Mouse (Mus musculus): ENCODE results near the gene Myt1l. TPM values are rescaled to one million over a fixed set of nuclear protein-coding genes. Genes with fewer than 3 reads are reported as not detected.

Myt1l gene
- total RNA-seq, 2 experiments from 2014 or later = not detected

- DNase-seq = peak; percentile 78
- intact Hi-C loops (cut with DNase I; ENCODE audit: low total_unique reads) = no loop called here
These were observed 173.6 kb downstream of the Myt1l start for GRCm38 (mm10) chr12:29701731-29702316.

GRCm38 (mm10) chr12:29702626-29703025 is 174.4 kb downstream of the Myt1l start:
- peak; percentile 64 for DNase-seq
- intact Hi-C loops (cut with DNase I; ENCODE audit: low total_unique reads) = no loop called here

GRCm38 (mm10) chr12:29703541-29703940 is 175.4 kb downstream of the Myt1l start:
- intact Hi-C loops (cut with DNase I; ENCODE audit: low total_unique reads) = no loop called here
- DNase-seq = no peak

- no peak for DNase-seq
- intact Hi-C loops (cut with DNase I; ENCODE audit: low total_unique reads) = no loop called here
These were observed 178.9 kb downstream of the Myt1l start for GRCm38 (mm10) chr12:29707094-29707493.

- intact Hi-C loops (cut with DNase I; ENCODE audit: low total_unique reads) = no loop called here
- DNase-seq = no peak
These were observed 180.0 kb downstream of the Myt1l start for GRCm38 (mm10) chr12:29708166-29708565.

GRCm38 (mm10) chr12:29712795-29713721 is 184.9 kb downstream of the Myt1l start:
- intact Hi-C loops (cut with DNase I; ENCODE audit: low total_unique reads) = no loop called here

GRCm38 (mm10) chr12:29723722-29724338 is 195.6 kb downstream of the Myt1l start:
- intact Hi-C loops (cut with DNase I; ENCODE audit: low total_unique reads) = no loop called here
- DNase-seq = no peak

More at GRCm38 (mm10) chr12:29712795-29713721, 184.9 kb downstream of the Myt1l start:
- no peak for DNase-seq

GRCm38 (mm10) chr12:29728294-29728693 is 200.1 kb downstream of the Myt1l start:
- DNase-seq = no peak
- intact Hi-C loops (cut with DNase I; ENCODE audit: low total_unique reads) = no loop called here

- DNase-seq = no peak
- intact Hi-C loops (cut with DNase I; ENCODE audit: low total_unique reads) = no loop called here
These were observed 212.3 kb downstream of the Myt1l start for GRCm38 (mm10) chr12:29740346-29741025.

- intact Hi-C loops (cut with DNase I; ENCODE audit: low total_unique reads) = no loop called here
- DNase-seq = no peak
These were observed 213.0 kb downstream of the Myt1l start for GRCm38 (mm10) chr12:29741181-29741580.

- no peak for DNase-seq
- intact Hi-C loops (cut with DNase I; ENCODE audit: low total_unique reads) = no loop called here
These were observed 222.5 kb downstream of the Myt1l start for GRCm38 (mm10) chr12:29750604-29751128.

GRCm38 (mm10) chr12:29755086-29755871 is 227.1 kb downstream of the Myt1l start:
- intact Hi-C loops (cut with DNase I; ENCODE audit: low total_unique reads) = no loop called here
- DNase-seq = no peak

- intact Hi-C loops (cut with DNase I; ENCODE audit: low total_unique reads) = no loop called here
These were observed 227.7 kb downstream of the Myt1l start for GRCm38 (mm10) chr12:29755872-29756265.

GRCm38 (mm10) chr12:29760611-29761010 is 232.4 kb downstream of the Myt1l start:
- intact Hi-C loops (cut with DNase I; ENCODE audit: low total_unique reads) = no loop called here

More at GRCm38 (mm10) chr12:29755872-29756265, 227.7 kb downstream of the Myt1l start:
- peak; percentile 9 for DNase-seq

GRCm38 (mm10) chr12:29766158-29766557 is 238.0 kb downstream of the Myt1l start:
- DNase-seq = no peak
- intact Hi-C loops (cut with DNase I; ENCODE audit: low total_unique reads) = no loop called here

More at GRCm38 (mm10) chr12:29760611-29761010, 232.4 kb downstream of the Myt1l start:
- no peak for DNase-seq

GRCm38 (mm10) chr12:29771791-29772190 is 243.6 kb downstream of the Myt1l start:
- DNase-seq = peak; percentile 13
- intact Hi-C loops (cut with DNase I; ENCODE audit: low total_unique reads) = no loop called here

- no peak for DNase-seq
- intact Hi-C loops (cut with DNase I; ENCODE audit: low total_unique reads) = no loop called here
These were observed 244.2 kb downstream of the Myt1l start for GRCm38 (mm10) chr12:29772401-29772800.

GRCm38 (mm10) chr12:29778901-29779300 is 250.7 kb downstream of the Myt1l start:
- DNase-seq = no peak
- intact Hi-C loops (cut with DNase I; ENCODE audit: low total_unique reads) = no loop called here
